Mouse (Mus musculus): ENCODE data around the gene Lipe. TPM values are rescaled to one million over a fixed set of nuclear protein-coding genes. Genes with fewer than 3 reads are reported as not detected.

Gene Lipe
- total and polyA plus RNA-seq, 3 experiments, result 4.5 to 15.4 TPM; not detected in 1

GRCm38 (mm10) chr7:25419943-25420342, 21.4 kb upstream of the Lipe start:
- no peaks in the 10 kb centered on the region for H3K4me1 ChIP-seq (ENCODE audit: control insufficient read depth in 1 of 2, insufficient read depth in 2 of 2, low read length in 2 of 2)
- no peaks in the 10 kb centered on the region for H3K79me2 ChIP-seq (ENCODE audit: control insufficient read depth, insufficient read depth, low read length, poor library complexity)
- H3K9ac ChIP-seq (ENCODE audit: control insufficient read depth, low read depth, low read length, poor library complexity, severe bottlenecking), result no peak overlapping the region
- no peak for DNase-seq (ENCODE audit: low read depth, low spot score)
- no peaks in the 10 kb centered on the region for H3K9me3 ChIP-seq (replicated peaks; ENCODE audit: insufficient read depth, low read length)
- H3K27me3 ChIP-seq (ENCODE audit: control insufficient read depth in 1 of 2, insufficient read depth in 2 of 2, low read length in 2 of 2), result no peaks in the 10 kb centered on the region
- TF ChIP-seq CHD2 (IDR thresholded peaks at IDR 0.05; ENCODE audit: low read length) (no peak), GABPA (IDR thresholded peaks at IDR 0.05; ENCODE audit: low read depth, low read length) (no peak), GATA1 (IDR thresholded peaks at IDR 0.05; ENCODE audit: low read depth, low read length) (no peak), CHD1 (IDR thresholded peaks at IDR 0.05; ENCODE audit: low read depth, low read length) (no peak), MXI1 (IDR thresholded peaks at IDR 0.05; ENCODE audit: low read depth, low read length) (no peak), POLR2A (IDR thresholded peaks at IDR 0.05; ENCODE audit: control insufficient read depth in 1 of 2, insufficient read depth in 1 of 2, low read depth in 1 of 2, low read length in 2 of 2, poor library complexity in 1 of 2) (no peak), MAZ (IDR thresholded peaks at IDR 0.05; ENCODE audit: low read depth, low read length) (no peak), RCOR1 (IDR thresholded peaks at IDR 0.05; ENCODE audit: low read depth, low read length) (no peak)
- no peak overlapping the region for H3K27ac ChIP-seq (ENCODE audit: control insufficient read depth, low read depth, low read length)
- H3K36me3 ChIP-seq (ENCODE audit: control insufficient read depth in 1 of 2, insufficient read depth in 2 of 2, low read length in 2 of 2), result no peaks in the 10 kb centered on the region
- no peak overlapping the region for H3K4me3 ChIP-seq (ENCODE audit: control insufficient read depth in 1 of 2, insufficient read depth in 1 of 2, low read depth in 2 of 2, low read length in 2 of 2)

GRCm38 (mm10) chr7:25419536-25419935, 21.0 kb upstream of the Lipe start:
- Histone ChIP-seq H3K27ac (ENCODE audit: control insufficient read depth, low read depth, low read length) (no peak overlapping the region), H3K4me3 (ENCODE audit: control insufficient read depth in 1 of 2, insufficient read depth in 1 of 2, low read depth in 2 of 2, low read length in 2 of 2) (no peak overlapping the region), H3K9me3 (replicated peaks; ENCODE audit: insufficient read depth, low read length) (no peaks in the 10 kb centered on the region), H3K79me2 (ENCODE audit: control insufficient read depth, insufficient read depth, low read length, poor library complexity) (no peaks in the 10 kb centered on the region), H3K9ac (ENCODE audit: control insufficient read depth, low read depth, low read length, poor library complexity, severe bottlenecking) (no peak overlapping the region), H3K4me1 (ENCODE audit: control insufficient read depth in 1 of 2, insufficient read depth in 2 of 2, low read length in 2 of 2) (no peaks in the 10 kb centered on the region), H3K36me3 (ENCODE audit: control insufficient read depth in 1 of 2, insufficient read depth in 2 of 2, low read length in 2 of 2) (no peaks in the 10 kb centered on the region), H3K27me3 (ENCODE audit: control insufficient read depth in 1 of 2, insufficient read depth in 2 of 2, low read length in 2 of 2) (no peaks in the 10 kb centered on the region)
- no peak for DNase-seq (ENCODE audit: low read depth, low spot score)
- TF ChIP-seq MAFK (IDR thresholded peaks at IDR 0.05; ENCODE audit: borderline replicate concordance, low read depth, low read length) (no peak), MAX (IDR thresholded peaks at IDR 0.05; ENCODE audit: low read length) (no peak), HCFC1 (IDR thresholded peaks at IDR 0.05; ENCODE audit: low read depth, low read length) (no peak), TBP (IDR thresholded peaks at IDR 0.05; ENCODE audit: low read depth, low read length) (no peak), GABPA (IDR thresholded peaks at IDR 0.05; ENCODE audit: low read depth, low read length) (no peak), USF2 (IDR thresholded peaks at IDR 0.05; ENCODE audit: borderline replicate concordance in 1 of 2, insufficient read depth in 1 of 2, low read depth in 1 of 2, low read length in 2 of 2) (no peak), KAT2A (conservative IDR thresholded peaks at IDR 0.05; ENCODE audit: low read depth, low read length) (no peak), CTCF (IDR thresholded peaks at IDR 0.05 in 2 of 3, conservative IDR thresholded peaks at IDR 0.05 in 1 of 3; ENCODE audit: control insufficient read depth in 1 of 3, insufficient read depth in 1 of 3, low read depth in 2 of 3, low read length in 3 of 3, poor library complexity in 1 of 3, severe bottlenecking in 1 of 3) (no peak), ZNF384 (IDR thresholded peaks at IDR 0.05; ENCODE audit: low read depth, low read length) (no peak), GATA1 (IDR thresholded peaks at IDR 0.05; ENCODE audit: low read depth, low read length) (no peak), SIN3A (IDR thresholded peaks at IDR 0.05; ENCODE audit: low read length) (no peak), ZMIZ1 (IDR thresholded peaks at IDR 0.05; ENCODE audit: low read depth, low read length) (no peak), ZC3H11A (IDR thresholded peaks at IDR 0.05; ENCODE audit: low read depth, low read length) (no peak), TAL1 (IDR thresholded peaks at IDR 0.05; ENCODE audit: low read length) (no peak)

All from MEL (cell line).